20 mouse cellular contexts compared by ENCODE assay signal in genomic region chr16:26604621-26605020, GRCm38 (mm10).
"Had no signal": no experiment of that assay in that cellular context is flagged by ENCODE, and none has a peak within 500 bp of the region (broad histone marks: within the 10 kb centered on the region; RNA-seq: fewer than 3 reads in every experiment).

No protein-coding gene starts in this region.

- H3K36me3 ChIP-seq: lung, embryonic 15.5 days; midbrain, embryonic 10.5 days; midbrain, embryonic 12.5 days; neural tube, embryonic 13.5 days; neural tube, embryonic 15.5 days had no signal

- ATAC-seq: lung, postnatal 0 days; midbrain, embryonic 16.5 days had no signal

- H3K27me3 ChIP-seq: lung, embryonic 15.5 days; midbrain, embryonic 12.5 days; neural tube, embryonic 13.5 days; neural tube, embryonic 15.5 days had no signal

- H3K4me3 ChIP-seq: lung, embryonic 15.5 days; midbrain, embryonic 10.5 days; midbrain, embryonic 12.5 days; myocyte; neural tube, embryonic 13.5 days; neural tube, embryonic 15.5 days had no signal

- H3K9me3 ChIP-seq: lung, embryonic 15.5 days; midbrain, embryonic 10.5 days; midbrain, embryonic 12.5 days; neural tube, embryonic 13.5 days; neural tube, embryonic 15.5 days had no signal

- H3K9ac ChIP-seq: lung, embryonic 15.5 days; midbrain, embryonic 12.5 days; neural tube, embryonic 13.5 days; neural tube, embryonic 15.5 days had no signal

- DNase-seq: lung, adult 2 months; lung, postnatal 14 days; lung, postnatal 4 days; midbrain, embryonic 14.5 days; retina, postnatal 1 day; right cerebral cortex, adult 18-20 months; right cerebral cortex, postnatal 25 days; right cerebral cortex, postnatal 4 days; spleen, adult 18-20 months; thymus, adult 18-20 months; thymus, postnatal 14 days; thymus, postnatal 36 days had no signal

- H3K4me1 ChIP-seq: lung, embryonic 15.5 days; midbrain, embryonic 10.5 days; midbrain, embryonic 12.5 days; neural tube, embryonic 13.5 days; neural tube, embryonic 15.5 days had no signal

- H3K27ac ChIP-seq: lung, embryonic 15.5 days; midbrain, embryonic 10.5 days; midbrain, embryonic 12.5 days; neural tube, embryonic 13.5 days; neural tube, embryonic 15.5 days had no signal

- H3K4me2 ChIP-seq: lung, embryonic 15.5 days; midbrain, embryonic 12.5 days; neural tube, embryonic 13.5 days; neural tube, embryonic 15.5 days had no signal
